Mouse (Mus musculus): ENCODE results near the gene Gm26602.

- TF ChIP-seq GATA1 (IDR thresholded peaks at IDR 0.05; ENCODE audit: borderline replicate concordance, low read length) (no peak), FLI1 (IDR thresholded peaks at IDR 0.05; ENCODE audit: low read length) (no peak)
Measured at GRCm38 (mm10) chr10:79912412-79912811, 1.8 kb downstream of the Gm26602 start.

All from megakaryocyte, embryonic 14.5 days (primary cell).